Mouse (Mus musculus) intestine, postnatal 0 days (tissue): ENCODE measurements around the gene Gm38394. TPM values are rescaled to one million over a fixed set of nuclear protein-coding genes. Genes with fewer than 3 reads are reported as not detected.

ENCODE experiments used
- ATAC-seq: fragments of 200-750 bp; cut with Nextera tagmentation; 2 replicates; pipeline ENCODE4 v1.8.0; 2017; ENCODE audit warnings: mild to moderate bottlenecking, moderate TSS enrichment, moderate library complexity
- H3K27ac ChIP-seq: fragments of 300-500 bp; sonication (generic); 2 replicates; pipeline ENCODE4 v1.5.1; 2014; ENCODE audit warnings: mild to moderate bottlenecking, low read depth, low read length, moderate library complexity
- H3K27me3 ChIP-seq: fragments of 300-500 bp; sonication (generic); replicated peaks from 2 replicates; pipeline ENCODE4 v1.6.1; 2014; ENCODE audit warnings: low read length, mixed read lengths; ENCODE audit not compliant: control insufficient read depth, insufficient read depth
- H3K36me3 ChIP-seq: fragments of 300-500 bp; sonication (generic); 2 replicates; pipeline ENCODE4 v1.6.1; 2014; ENCODE audit warnings: mild to moderate bottlenecking, moderate library complexity; ENCODE audit not compliant: control insufficient read depth, insufficient read depth
- H3K4me1 ChIP-seq: fragments of 300-500 bp; sonication (generic); replicated peaks from 2 replicates; pipeline ENCODE4 v1.6.1; 2014; ENCODE audit warnings: antibody characterized with exemption, low read length, mixed read lengths; ENCODE audit not compliant: control insufficient read depth, insufficient read depth
- H3K4me2 ChIP-seq: fragments of 300-500 bp; sonication (generic); replicated peaks from 2 replicates; pipeline ENCODE4 v1.6.1; 2014; ENCODE audit warnings: low read depth, mild to moderate bottlenecking, moderate library complexity
- H3K4me3 ChIP-seq: fragments of 300-500 bp; sonication (generic); 2 replicates; pipeline ENCODE4 v1.5.1; 2014; ENCODE audit warnings: low read depth, low read length
- H3K9ac ChIP-seq: fragments of 300-500 bp; sonication (generic); 2 replicates; pipeline ENCODE4 v1.6.1; 2014; ENCODE audit warnings: mild to moderate bottlenecking, low read depth, low read length
- H3K9me3 ChIP-seq: fragments of 300-500 bp; sonication (generic); 2 replicates; pipeline ENCODE4 v1.6.1; 2016; ENCODE audit warnings: mixed run types; ENCODE audit not compliant: control insufficient read depth
- CTCF ChIP-seq: sonication (generic); IDR thresholded peaks from 2 replicates; pipeline ENCODE4 v1.5.1; 2016; ENCODE audit warnings: low read depth, mild to moderate bottlenecking, control low read depth, antibody characterized with exemption, moderate library complexity
- WGBS: fragments of 180-500 bp; shearing (Covaris S2); extraction: QIAGEN DNeasy Blood & Tissue Kit; methylation state at CpG from one replicate; pipeline ENCODE4 v1.1.7; 2014; 5-methylcytosine and 5-hydroxymethylcytosine counted together
- polyA plus RNA-seq: library from polyadenylated mRNA; unstranded; fragments of >200 nt; fragmentation: Nextera tagmentation; extraction: Ambion mirVana; gene quantifications from 2 replicates; pipeline ENCODE4 v1.2.1, GENCODE M21; 2015

Gm38394 gene
- polyA plus RNA-seq, 1 experiment from 2014 or later: 1.9 TPM

GRCm38 (mm10) chr1:133694876-133695275, 33.8 kb upstream of the Gm38394 start:
- Histone ChIP-seq H3K9ac (no peak overlapping the region), H3K27me3 (no peaks in the 10 kb centered on the region), H3K4me2 (no peak overlapping the region), H3K9me3 (no peaks in the 10 kb centered on the region), H3K27ac (0 out of 2 replicates have a peak overlapping the region, but pooled peaks have one; percentile 35), H3K36me3 (no peaks in the 10 kb centered on the region), H3K4me1 (peaks cover 13% of the 10 kb centered on the region), H3K4me3 (no peak overlapping the region)
- 93% methylated on average over 1 of the region's 1 CpGs for WGBS
- TF ChIP-seq CTCF: no peak
- no peak for ATAC-seq

- no peaks in the 10 kb centered on the region for H3K9me3 ChIP-seq
- no peak overlapping the region for H3K9ac ChIP-seq
- H3K27ac ChIP-seq: peak overlapping the region; percentile 35; the same call in 1 of the 2 replicates
- ATAC-seq: peak; percentile 85
- 4% methylated on average over 1 of the region's 1 CpGs for WGBS
- no peaks in the 10 kb centered on the region for H3K27me3 ChIP-seq
- no peak for TF ChIP-seq CTCF
- no peak overlapping the region for H3K4me2 ChIP-seq
- no peak overlapping the region for H3K4me3 ChIP-seq
- H3K36me3 ChIP-seq: no peaks in the 10 kb centered on the region
- H3K4me1 ChIP-seq: peaks cover 13% of the 10 kb centered on the region
These were observed 33.2 kb upstream of the Gm38394 start for GRCm38 (mm10) chr1:133694301-133694700.

- Histone ChIP-seq H3K27ac (no peak overlapping the region), H3K27me3 (no peaks in the 10 kb centered on the region)
These were observed 32.5 kb upstream of the Gm38394 start for GRCm38 (mm10) chr1:133693536-133694114.

GRCm38 (mm10) chr1:133692195-133692594, 31.1 kb upstream of the Gm38394 start:
- no peak overlapping the region for H3K4me3 ChIP-seq
- H3K36me3 ChIP-seq: no peaks in the 10 kb centered on the region
- H3K27me3 ChIP-seq: no peaks in the 10 kb centered on the region
- no peaks in the 10 kb centered on the region for H3K9me3 ChIP-seq
- no peak overlapping the region for H3K9ac ChIP-seq
- no peak overlapping the region for H3K27ac ChIP-seq
- 38% methylated on average over 4 of the region's 4 CpGs for WGBS
- ATAC-seq: no peak
- TF ChIP-seq CTCF: no peak
- H3K4me1 ChIP-seq: peaks cover 13% of the 10 kb centered on the region
- no peak overlapping the region for H3K4me2 ChIP-seq

More at GRCm38 (mm10) chr1:133693536-133694114, 32.5 kb upstream of the Gm38394 start:
- Histone ChIP-seq H3K4me2 (no peak overlapping the region), H3K36me3 (no peaks in the 10 kb centered on the region), H3K9me3 (no peaks in the 10 kb centered on the region), H3K4me1 (peaks cover 13% of the 10 kb centered on the region), H3K9ac (no peak overlapping the region), H3K4me3 (no peak overlapping the region)
- no peak for ATAC-seq
- 70% methylated on average over 11 of the region's 11 CpGs for WGBS
- no peak for TF ChIP-seq CTCF

- TF ChIP-seq CTCF: no peak
- H3K27ac ChIP-seq: no peak overlapping the region
- WGBS: 93% methylated on average over 6 of the region's 6 CpGs
These were observed 29.9 kb upstream of the Gm38394 start for GRCm38 (mm10) chr1:133691046-133691445.

GRCm38 (mm10) chr1:133689897-133690296, 28.8 kb upstream of the Gm38394 start, which contains the start of gene Lax1:
Lax1 (minus strand) TSS chr1:133690108.
- no peak for TF ChIP-seq CTCF
- Histone ChIP-seq H3K4me2 (no peak within 1 kb of the TSS), H3K27me3 (no peaks in the 10 kb centered on the region), H3K9ac (no peak within 1 kb of the TSS), H3K36me3 (no peaks in the 10 kb centered on the region), H3K9me3 (no peaks in the 10 kb centered on the region), H3K4me3 (no peak within 1 kb of the TSS), H3K27ac (no peak within 1 kb of the TSS), H3K4me1 (peaks cover 6% of the 10 kb centered on the region)
- WGBS: 46% methylated on average over 6 of the region's 6 CpGs
- ATAC-seq: no peak

More at GRCm38 (mm10) chr1:133691046-133691445, 29.9 kb upstream of the Gm38394 start:
- no peaks in the 10 kb centered on the region for H3K9me3 ChIP-seq
- H3K36me3 ChIP-seq: no peaks in the 10 kb centered on the region
- no peak overlapping the region for H3K4me3 ChIP-seq
- peaks cover 13% of the 10 kb centered on the region for H3K4me1 ChIP-seq
- no peak for ATAC-seq
- H3K9ac ChIP-seq: no peak overlapping the region
- no peaks in the 10 kb centered on the region for H3K27me3 ChIP-seq
- no peak overlapping the region for H3K4me2 ChIP-seq
